Mouse (Mus musculus) myocyte (in vitro differentiated cells): ENCODE data around the gene Cldn12. TPM values are rescaled to one million over a fixed set of nuclear protein-coding genes. Genes with fewer than 3 reads are reported as not detected.

Experiments used
- H3K27me3 ChIP-seq: one replicate; pipeline ENCODE4 v1.6.1; 2011; ENCODE audit not compliant: control insufficient read depth, insufficient read depth, insufficient read length
- H3K36me3 ChIP-seq: one replicate; pipeline ENCODE4 v1.6.1; 2011; ENCODE audit not compliant: control insufficient read depth, insufficient read depth
- H3K4me2 ChIP-seq: one replicate; pipeline ENCODE4 v1.6.1; 2011; ENCODE audit warnings: low read depth, control low read depth
- H3K4me3 ChIP-seq: one replicate; pipeline ENCODE4 v1.5.1; 2011; ENCODE audit warnings: mild to moderate bottlenecking, control low read depth, moderate library complexity
- H3K79me2 ChIP-seq: one replicate; pipeline ENCODE4 v1.6.1; 2011; ENCODE audit not compliant: control insufficient read depth, insufficient read depth
- H3ac ChIP-seq: one replicate; pipeline ENCODE4 v1.6.1; 2011; ENCODE audit not compliant: control insufficient read depth, insufficient read length
- CEBPB ChIP-seq: IDR thresholded peaks from 2 replicates; pipeline ENCODE4 v1.6.1; 2011; ENCODE audit warnings: mild to moderate bottlenecking, moderate library complexity; ENCODE audit not compliant: poor library complexity, insufficient read depth, severe bottlenecking
- E2F4 ChIP-seq: IDR thresholded peaks from one replicate; pipeline ENCODE4 v1.6.1; 2011; ENCODE audit warnings: mild to moderate bottlenecking, control low read depth, moderate library complexity; ENCODE audit not compliant: insufficient read depth
- MAX ChIP-seq: IDR thresholded peaks from one replicate; pipeline ENCODE4 v1.6.1; 2011; ENCODE audit warnings: low read depth, mild to moderate bottlenecking, control low read depth
- MYOD1 ChIP-seq, 3 experiments: IDR thresholded peaks; one replicate each; pipeline ENCODE4 v1.6.1; 2011; ENCODE audit warnings: control low read depth in 2 of 3, low read depth in 2 of 3, mild to moderate bottlenecking in 2 of 3, moderate library complexity in 1 of 3; ENCODE audit not compliant: insufficient read length in 2 of 3, control insufficient read depth in 1 of 3
- MYOG ChIP-seq, 3 experiments: IDR thresholded peaks; one replicate each; pipeline ENCODE4 v1.6.1; 2011; ENCODE audit warnings: control low read depth in 2 of 3, low read depth in 2 of 3, mild to moderate bottlenecking in 2 of 3; ENCODE audit not compliant: insufficient read length in 2 of 3, control insufficient read depth in 1 of 3, insufficient read depth in 1 of 3
- POLR2A ChIP-seq: IDR thresholded peaks from one replicate; pipeline ENCODE4 v1.6.1; 2011; ENCODE audit warnings: low read depth, mild to moderate bottlenecking, control low read depth, moderate library complexity; ENCODE audit not compliant: insufficient read length
- POLR2AphosphoS2 ChIP-seq: IDR thresholded peaks from one replicate; pipeline ENCODE4 v1.6.1; 2011; ENCODE audit warnings: low read depth, control low read depth; ENCODE audit not compliant: insufficient read length
- REST ChIP-seq: IDR thresholded peaks from one replicate; pipeline ENCODE4 v1.6.1; 2011; ENCODE audit warnings: mild to moderate bottlenecking, control low read depth, moderate library complexity; ENCODE audit not compliant: insufficient read depth, insufficient read length
- SRF ChIP-seq: IDR thresholded peaks from one replicate; pipeline ENCODE4 v1.6.1; 2011; ENCODE audit warnings: low read depth; ENCODE audit not compliant: control insufficient read depth, insufficient read length
- TCF12 ChIP-seq: IDR thresholded peaks from one replicate; pipeline ENCODE4 v1.6.1; 2011; ENCODE audit warnings: mild to moderate bottlenecking, control low read depth; ENCODE audit not compliant: poor library complexity, insufficient read depth, severe bottlenecking
- TCF3 ChIP-seq: IDR thresholded peaks from one replicate; pipeline ENCODE4 v1.6.1; 2011; ENCODE audit warnings: low read depth, control low read depth; ENCODE audit not compliant: insufficient read length
- USF1 ChIP-seq: IDR thresholded peaks from one replicate; pipeline ENCODE4 v1.6.1; 2011; ENCODE audit warnings: low read depth, mild to moderate bottlenecking, control low read depth, moderate library complexity
- polyA plus RNA-seq: library from polyadenylated mRNA; unstranded; fragments of >200 nt; fragmentation: generic; extraction: Trizol; gene quantifications from one replicate; pipeline ENCODE4 v1.2.1, GENCODE M21; 2012; ENCODE audit warnings: missing spikeins

Gene Cldn12
- 15.0 TPM for polyA plus RNA-seq

DNA sequence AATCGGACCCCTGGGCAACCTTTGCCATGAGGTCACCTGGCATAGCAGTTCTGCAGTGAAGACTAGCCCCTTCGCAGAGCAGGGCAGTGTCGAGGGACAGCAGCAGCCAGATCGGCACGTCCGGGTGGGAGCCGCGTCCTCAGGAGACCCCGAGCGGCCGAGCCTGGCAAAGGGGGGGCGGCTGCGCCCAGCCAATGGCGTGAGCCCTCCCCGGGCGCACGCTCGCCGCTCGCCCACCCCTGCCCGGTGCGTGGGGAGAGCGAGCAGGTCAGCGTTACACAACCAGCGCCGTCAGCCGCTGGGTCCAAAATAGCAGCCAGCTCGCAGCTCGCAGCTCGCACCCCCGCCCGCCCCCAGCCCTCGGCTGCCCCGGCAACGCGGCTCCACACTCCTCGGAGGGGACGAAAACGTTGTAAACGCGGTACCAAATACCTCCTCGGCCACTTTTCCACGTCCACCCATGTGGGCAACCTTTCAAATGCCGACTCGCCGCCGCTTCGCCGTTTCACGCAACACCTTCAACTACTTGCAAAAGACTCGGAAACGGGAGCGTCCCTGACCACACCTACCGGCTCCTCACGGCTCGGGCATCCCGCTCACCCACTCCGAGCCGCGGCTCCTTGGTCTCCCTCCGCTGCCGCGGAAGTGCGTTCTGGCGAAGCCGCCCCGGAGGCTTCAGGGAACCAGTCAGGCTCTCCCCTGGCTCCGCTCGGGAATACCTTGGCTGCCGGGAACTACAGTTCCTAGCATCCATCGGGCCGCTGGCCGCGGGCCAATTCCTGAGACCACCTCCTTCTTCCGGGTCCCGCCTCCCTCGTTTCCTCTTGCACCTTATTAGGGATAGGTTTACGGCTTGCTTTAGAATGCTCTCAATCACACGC lies at the start of gene Cldn12:
Gene Cldn12, minus strand, starts transcription at position 763 of the 881 bp plus-strand sequence.
- Histone ChIP-seq H3K36me3 (peaks cover 23% of the 10 kb centered on the region), H3ac (peak within 1 kb of the TSS; percentile 70), H3K27me3 (no peaks in the 10 kb centered on the region), H3K79me2 (peaks cover 39% of the 10 kb centered on the region), H3K4me2 (peak within 1 kb of the TSS; percentile 79), H3K4me3 (peak within 1 kb of the TSS; percentile 88)
- TF ChIP-seq MAX = no peak
- no peak for TF ChIP-seq MYOD1 (IDR thresholded peaks at IDR 0.05; ENCODE audit: control insufficient read depth in 1 of 3, insufficient read length in 2 of 3, low read depth in 2 of 3)
- TF ChIP-seq MYOG (IDR thresholded peaks at IDR 0.05; ENCODE audit: control insufficient read depth in 1 of 3, insufficient read depth in 1 of 3, insufficient read length in 2 of 3, low read depth in 2 of 3) = peak in 1 of 3 experiments; percentile 53
- no peak for TF ChIP-seq TCF3
- no peak for TF ChIP-seq CEBPB
- peak; percentile 95 for TF ChIP-seq SRF
- TF ChIP-seq POLR2AphosphoS2 = peak; percentile 66
- peak; percentile 59 for TF ChIP-seq POLR2A
- no peak for TF ChIP-seq USF1
- no peak for TF ChIP-seq REST
- no peak for TF ChIP-seq TCF12

DNA sequence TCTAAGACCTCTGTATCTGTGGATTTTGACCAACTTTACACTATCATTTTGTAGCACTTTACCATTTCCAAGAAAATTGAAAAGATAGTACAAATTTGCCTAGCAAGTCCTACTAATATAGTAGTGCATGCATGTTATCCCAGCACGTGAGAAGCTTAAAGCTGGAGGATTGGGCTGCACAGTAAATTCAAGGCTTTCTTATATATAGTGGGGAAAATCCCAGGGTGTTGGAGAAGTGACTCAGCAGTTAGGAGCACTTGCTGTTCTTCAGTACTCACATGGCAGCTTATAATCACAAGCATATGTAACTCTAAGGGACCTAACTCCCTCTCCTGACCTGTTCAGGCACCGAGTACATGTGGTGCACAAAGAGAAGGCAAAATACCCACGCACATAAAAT lies 47.7 kb upstream of the Cldn12 start:
- Histone ChIP-seq H3K4me3 (no peak overlapping the region), H3ac (no peak overlapping the region), H3K27me3 (no peaks in the 10 kb centered on the region), H3K36me3 (no peaks in the 10 kb centered on the region), H3K4me2 (no peak overlapping the region), H3K79me2 (peaks cover 12% of the 10 kb centered on the region)
- TF ChIP-seq TCF3 (no peak), USF1 (no peak), MAX (no peak), POLR2AphosphoS2 (no peak), TCF12 (no peak), CEBPB (no peak), POLR2A (no peak), SRF (no peak), REST (no peak), E2F4 (no peak), MYOD1 (IDR thresholded peaks at IDR 0.05; ENCODE audit: control insufficient read depth in 1 of 3, insufficient read length in 2 of 3, low read depth in 2 of 3) (no peak), MYOG (IDR thresholded peaks at IDR 0.05; ENCODE audit: control insufficient read depth in 1 of 3, insufficient read depth in 1 of 3, insufficient read length in 2 of 3, low read depth in 2 of 3) (no peak)

DNA sequence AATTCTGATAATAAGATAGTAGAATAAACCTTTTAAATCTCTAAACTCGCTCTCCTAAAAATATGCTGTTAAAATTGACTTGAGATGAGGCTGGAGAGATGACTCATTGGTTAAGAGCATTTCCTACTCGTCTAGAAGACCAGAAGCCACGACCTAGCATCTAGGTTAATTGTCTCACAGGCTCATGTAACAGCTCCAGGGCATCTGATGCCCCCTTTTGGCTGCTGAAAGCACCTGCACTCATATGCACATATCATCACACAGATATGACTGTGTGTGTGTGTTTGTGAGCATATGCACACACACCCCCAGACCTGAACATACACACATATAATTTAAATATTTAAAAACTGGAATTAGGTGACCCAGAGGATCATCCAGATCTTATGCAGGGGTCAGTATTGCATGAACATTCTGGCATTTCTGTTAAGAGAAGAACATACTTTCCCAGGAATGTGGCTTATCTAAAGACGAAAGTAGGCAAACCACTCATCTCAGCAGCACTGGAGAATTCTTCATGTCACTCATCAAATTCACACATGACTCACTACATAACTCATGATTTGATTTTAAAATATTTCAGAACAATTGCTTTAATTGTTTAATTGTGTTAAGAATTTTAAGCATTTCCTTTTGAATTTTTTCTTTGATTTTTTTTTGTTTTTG lies 46.4 kb upstream of the Cldn12 start:
- H3K27me3 ChIP-seq = no peaks in the 10 kb centered on the region
- H3K79me2 ChIP-seq = peaks cover 12% of the 10 kb centered on the region
- TF ChIP-seq POLR2A (no peak), E2F4 (no peak), REST (no peak), SRF (no peak), CEBPB (no peak), MYOG (IDR thresholded peaks at IDR 0.05; ENCODE audit: control insufficient read depth in 1 of 3, insufficient read depth in 1 of 3, insufficient read length in 2 of 3, low read depth in 2 of 3) (no peak), TCF3 (no peak), USF1 (no peak), TCF12 (no peak), MYOD1 (IDR thresholded peaks at IDR 0.05; ENCODE audit: control insufficient read depth in 1 of 3, insufficient read length in 2 of 3, low read depth in 2 of 3) (no peak), MAX (no peak), POLR2AphosphoS2 (no peak)
- no peaks in the 10 kb centered on the region for H3K36me3 ChIP-seq
- H3ac ChIP-seq = no peak overlapping the region
- no peak overlapping the region for H3K4me3 ChIP-seq
- no peak overlapping the region for H3K4me2 ChIP-seq

DNA sequence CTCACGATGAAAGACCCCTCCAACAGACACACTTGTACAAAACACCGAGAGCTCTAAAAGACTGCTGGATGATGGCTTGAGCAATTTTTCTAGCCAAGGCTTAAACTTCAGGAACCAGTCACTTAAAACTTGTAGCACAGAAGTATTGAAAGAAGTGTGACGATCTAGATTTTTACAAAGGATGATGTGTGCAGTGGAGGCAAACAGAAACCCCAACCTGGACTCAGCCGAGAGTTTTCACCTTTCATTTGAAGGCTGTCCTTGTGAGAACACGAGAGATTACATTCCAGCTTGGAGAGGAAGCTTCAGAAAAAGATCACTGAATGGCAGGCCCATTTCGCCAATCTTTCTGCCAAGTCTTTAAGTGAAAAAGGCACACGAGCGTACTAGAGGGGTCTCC lies 45.0 kb upstream of the Cldn12 start:
- TF ChIP-seq MYOG (IDR thresholded peaks at IDR 0.05; ENCODE audit: control insufficient read depth in 1 of 3, insufficient read depth in 1 of 3, insufficient read length in 2 of 3, low read depth in 2 of 3) = no peak
- no peak for TF ChIP-seq SRF
- TF ChIP-seq MYOD1 (IDR thresholded peaks at IDR 0.05; ENCODE audit: control insufficient read depth in 1 of 3, insufficient read length in 2 of 3, low read depth in 2 of 3) = no peak
- no peak for TF ChIP-seq REST
- TF ChIP-seq CEBPB = no peak
- no peak for TF ChIP-seq POLR2AphosphoS2
- no peak for TF ChIP-seq TCF3
- TF ChIP-seq E2F4 = no peak
- no peak for TF ChIP-seq USF1
- no peak for TF ChIP-seq POLR2A
- H3K79me2 ChIP-seq = peaks cover 12% of the 10 kb centered on the region
- peak overlapping the region; percentile 52 for H3K4me3 ChIP-seq
- no peak overlapping the region for H3ac ChIP-seq
- H3K36me3 ChIP-seq = no peaks in the 10 kb centered on the region
- no peaks in the 10 kb centered on the region for H3K27me3 ChIP-seq
- H3K4me2 ChIP-seq = peak overlapping the region; percentile 79
